Comparison of ENCODE assay signal across 8 mouse cellular contexts in the genomic region with DNA sequence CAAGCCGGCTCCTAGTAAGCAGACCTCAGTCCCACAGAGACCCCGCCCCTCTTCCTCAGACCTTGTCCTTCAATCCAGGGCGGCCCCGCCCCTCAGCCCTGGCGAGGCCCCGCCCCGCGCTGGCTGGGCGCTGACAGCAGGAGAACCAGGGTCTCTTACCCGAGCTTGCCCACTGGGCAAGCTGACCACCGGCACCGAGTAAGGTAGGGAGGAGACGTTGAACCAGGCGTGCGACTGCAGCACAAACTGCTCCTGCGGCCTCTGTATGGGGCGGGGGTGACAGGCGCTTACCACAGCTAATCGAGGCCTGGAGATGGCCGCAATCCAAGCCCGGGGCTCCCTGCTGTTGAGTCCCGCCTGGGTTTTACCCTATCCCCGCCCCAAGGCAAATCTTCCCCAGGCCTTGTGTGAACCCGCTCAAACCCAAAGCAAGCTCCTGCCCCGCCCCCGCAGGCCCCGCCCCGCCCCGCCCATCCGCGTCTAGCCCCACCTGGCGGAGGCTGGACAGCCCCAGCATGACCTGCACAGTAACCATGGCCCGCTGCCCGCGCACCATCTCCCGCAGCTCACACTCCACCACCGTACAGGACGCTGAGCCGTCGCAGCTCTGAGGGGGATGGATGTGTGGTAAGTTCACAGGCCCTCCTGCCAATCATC. TPM values are rescaled to one million over a fixed set of nuclear protein-coding genes. Genes with fewer than 3 reads are reported as not detected.
DNase-seq lines count a peak whose midpoint lies in the region; ATAC-seq lines count a peak whose summit lies in the region.

No protein-coding gene starts in this region.

- under 1% methylated on average over 39 of the region's 40 CpGs for WGBS in intestine, embryonic 15.5 days
- 13% methylated on average over 40 of the region's 40 CpGs for WGBS in liver, embryonic 13.5 days (ENCODE audit: insufficient replicate concordance)

- H3K4me1 ChIP-seq in intestine, embryonic 15.5 days (replicated peaks) = peaks cover 15% of the 10 kb centered on the region
- peaks cover 36% of the 10 kb centered on the region for H3K4me1 ChIP-seq in liver, embryonic 13.5 days (replicated peaks)

- peak overlapping the region; percentile 63 for H3K9ac ChIP-seq in intestine, embryonic 15.5 days
- H3K9ac ChIP-seq in liver, embryonic 13.5 days = peak overlapping the region; percentile 43; the same call in 1 of the 2 replicates

- H3K27me3 ChIP-seq in intestine, embryonic 15.5 days (replicated peaks) = peaks cover 5% of the 10 kb centered on the region
- peaks cover 29% of the 10 kb centered on the region for H3K27me3 ChIP-seq in liver, embryonic 13.5 days

- peak; percentile 69 for ATAC-seq in common myeloid progenitor, adult 5-6 weeks (replicated peaks; ENCODE audit: low read depth, poor library complexity, severe bottlenecking)
- peak; percentile 94 for ATAC-seq in intestine, embryonic 15.5 days
- ATAC-seq in liver, embryonic 13.5 days (ENCODE audit: low read depth) = peak; percentile 84

- peak overlapping the region; percentile 97 for H3K4me2 ChIP-seq in intestine, embryonic 15.5 days (replicated peaks)
- H3K4me2 ChIP-seq in liver, embryonic 13.5 days = peak overlapping the region; percentile 78

- peak overlapping the region; percentile 51 for H3K4me3 ChIP-seq in intestine, embryonic 15.5 days (replicated peaks)
- H3K4me3 ChIP-seq in liver, embryonic 13.5 days (replicated peaks) = peak overlapping the region; percentile 54

- DNase-seq in 3134 (ENCODE audit: extremely low read depth, insufficient read length, low spot score) = peak; percentile 91
- peak; percentile 94 for DNase-seq in Muller cell, postnatal 12 days (ENCODE audit: inconsistent ontology term)
- DNase-seq in gastrocnemius, postnatal 14 days = peak; percentile 70
- DNase-seq in liver, embryonic 13.5 days = peak; percentile 62
- peak; percentile 48 for DNase-seq in naive thymus-derived CD4-positive, alpha-beta T cell, adult 2 months (ENCODE audit: low read depth)
- DNase-seq in thymus, postnatal 0 days (ENCODE audit: low spot score) = peak; percentile 42

- peak overlapping the region; percentile 67 for H3K27ac ChIP-seq in intestine, embryonic 15.5 days
- no peak overlapping the region for H3K27ac ChIP-seq in liver, embryonic 13.5 days

- intact Hi-C loops in gastrocnemius, postnatal 14 days (cut with DNase I; ENCODE audit: low total_unique reads) = no loop called here

- no peaks in the 10 kb centered on the region for H3K36me3 ChIP-seq in intestine, embryonic 15.5 days
- no peaks in the 10 kb centered on the region for H3K36me3 ChIP-seq in liver, embryonic 13.5 days

- no peaks in the 10 kb centered on the region for H3K9me3 ChIP-seq in intestine, embryonic 15.5 days
- H3K9me3 ChIP-seq in liver, embryonic 13.5 days (replicated peaks) = no peaks in the 10 kb centered on the region

RNA-seq across cellular contexts. Expression of gene Fam171a2, which starts 8.4 kb away (rescaled TPM):
- 8.2 and 11.6 TPM in 2 replicates for total RNA-seq in common myeloid progenitor, adult 5-6 weeks (2017)
- total RNA-seq in gastrocnemius, postnatal 14 days (2021) = 1 to 10 TPM; 6.2 to 7.3 TPM
- polyA plus RNA-seq in intestine, embryonic 15.5 days (2015; fragmentation: Nextera tagmentation; extraction: Ambion mirVana) = 3.2 and 3.5 TPM in 2 replicates
- polyA plus RNA-seq in liver, embryonic 13.5 days (2015; fragmentation: Nextera tagmentation; extraction: Ambion mirVana) = 0.25 and 0.41 TPM in 2 replicates
- polyA plus RNA-seq in thymus, postnatal 0 days (2015; fragmentation: Nextera tagmentation; extraction: Ambion mirVana) = 0.42 and 0.79 TPM in 2 replicates

RNA-seq across cellular contexts. Expression of gene Itga2b, which starts 14.1 kb away (rescaled TPM):
- total RNA-seq in common myeloid progenitor, adult 5-6 weeks (2017) = 142 and 145 TPM in 2 replicates
- total RNA-seq in gastrocnemius, postnatal 14 days (2021) = 1 to 10 TPM; 1.6 to 2.5 TPM
- polyA plus RNA-seq in intestine, embryonic 15.5 days (2015; fragmentation: Nextera tagmentation; extraction: Ambion mirVana) = 3.3 and 5.1 TPM in 2 replicates
- polyA plus RNA-seq in liver, embryonic 13.5 days (2015; fragmentation: Nextera tagmentation; extraction: Ambion mirVana) = 41.8 and 45.1 TPM in 2 replicates
- polyA plus RNA-seq in thymus, postnatal 0 days (2015; fragmentation: Nextera tagmentation; extraction: Ambion mirVana) = 1.9 and 2.5 TPM in 2 replicates

RNA-seq across cellular contexts. Expression of gene Grn, which starts 25.8 kb away (rescaled TPM):
- total RNA-seq in common myeloid progenitor, adult 5-6 weeks (2017) = 20.9 and 26.1 TPM in 2 replicates
- 10 to 100 TPM; 57.2 to 63.7 TPM for total RNA-seq in gastrocnemius, postnatal 14 days (2021)
- polyA plus RNA-seq in intestine, embryonic 15.5 days (2015; fragmentation: Nextera tagmentation; extraction: Ambion mirVana) = 156 and 171 TPM in 2 replicates
- 59.5 and 63.3 TPM in 2 replicates for polyA plus RNA-seq in liver, embryonic 13.5 days (2015; fragmentation: Nextera tagmentation; extraction: Ambion mirVana)
- polyA plus RNA-seq in thymus, postnatal 0 days (2015; fragmentation: Nextera tagmentation; extraction: Ambion mirVana) = 86.4 and 90.6 TPM in 2 replicates

RNA-seq across cellular contexts. Expression of gene Slc25a39, which starts 48.1 kb away (rescaled TPM):
- 24.6 and 35.4 TPM in 2 replicates for total RNA-seq in common myeloid progenitor, adult 5-6 weeks (2017)
- 10 to 100 TPM; 46.6 to 48.9 TPM for total RNA-seq in gastrocnemius, postnatal 14 days (2021)
- polyA plus RNA-seq in intestine, embryonic 15.5 days (2015; fragmentation: Nextera tagmentation; extraction: Ambion mirVana) = 305 and 329 TPM in 2 replicates
- 388 and 390 TPM in 2 replicates for polyA plus RNA-seq in liver, embryonic 13.5 days (2015; fragmentation: Nextera tagmentation; extraction: Ambion mirVana)
- 97.8 and 107 TPM in 2 replicates for polyA plus RNA-seq in thymus, postnatal 0 days (2015; fragmentation: Nextera tagmentation; extraction: Ambion mirVana)

Comparison
In these comparisons a context has a peak if more than half of its experiments do, and no peak if none do; other contexts are left out.
1. DNase-seq: peak in every context shown above with its lines; median percentile 94 in Muller cell, postnatal 12 days; 91 in 3134; 70 in gastrocnemius, postnatal 14 days; 62 in liver, embryonic 13.5 days; 48 in naive thymus-derived CD4-positive, alpha-beta T cell, adult 2 months; 42 in thymus, postnatal 0 days.